Mouse (Mus musculus): ENCODE measurements around the gene Lin52. TPM values are rescaled to one million over a fixed set of nuclear protein-coding genes. Genes with fewer than 3 reads are reported as not detected.

Lin52 gene
- total RNA-seq, 2 experiments from 2014 or later, result 18.9 to 20.3 TPM

DNA sequence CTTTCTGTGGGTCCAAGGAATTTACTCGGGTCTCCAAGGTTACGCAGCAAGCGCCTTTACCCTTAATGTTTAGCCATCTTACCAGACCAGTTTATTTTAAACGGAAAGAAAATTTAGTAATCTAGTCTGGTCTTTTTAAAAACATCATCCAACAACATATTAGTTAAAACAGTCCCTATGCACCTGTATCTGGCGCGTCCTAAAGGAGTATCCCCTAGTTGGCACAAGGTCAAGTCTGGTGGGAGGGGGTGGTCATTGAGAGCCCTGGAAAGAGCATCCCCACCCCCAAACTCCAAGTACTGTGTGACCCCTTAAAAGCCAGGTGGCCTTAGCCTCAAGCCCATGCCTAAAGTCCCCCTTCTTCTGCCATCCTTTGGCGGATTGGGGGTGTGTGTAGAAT, 121.9 kb downstream of the Lin52 start:
- DNase-seq (ENCODE audit: low spot score in 2 of 2), result no peak
- intact Hi-C loops (cut with DNase I), result no loop called here

- DNase-seq (ENCODE audit: low spot score in 2 of 2), result no peak
- intact Hi-C loops (cut with DNase I), result no loop called here
These were observed 126.7 kb downstream of the Lin52 start for GRCm38 (mm10) chr12:84577768-84578439.

DNA sequence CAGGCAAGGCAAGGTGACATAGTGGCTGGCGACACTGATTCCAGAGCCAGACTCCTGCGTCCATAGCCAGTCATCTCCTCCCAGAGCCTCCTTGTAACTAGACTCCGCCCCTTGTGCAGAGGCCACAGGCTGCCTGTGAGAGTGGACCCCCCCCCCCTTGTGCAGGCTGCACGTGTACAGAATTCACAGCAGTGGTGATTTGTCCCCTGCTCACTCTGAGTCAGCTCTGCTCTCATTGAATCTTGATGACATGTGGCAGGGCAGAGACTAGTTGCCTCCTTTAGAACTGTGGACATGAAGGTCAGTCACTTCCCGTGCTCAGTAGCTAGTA, 127.2 kb downstream of the Lin52 start:
- no peak for DNase-seq (ENCODE audit: low spot score in 2 of 2)
- intact Hi-C loops (cut with DNase I), result no loop called here

DNA sequence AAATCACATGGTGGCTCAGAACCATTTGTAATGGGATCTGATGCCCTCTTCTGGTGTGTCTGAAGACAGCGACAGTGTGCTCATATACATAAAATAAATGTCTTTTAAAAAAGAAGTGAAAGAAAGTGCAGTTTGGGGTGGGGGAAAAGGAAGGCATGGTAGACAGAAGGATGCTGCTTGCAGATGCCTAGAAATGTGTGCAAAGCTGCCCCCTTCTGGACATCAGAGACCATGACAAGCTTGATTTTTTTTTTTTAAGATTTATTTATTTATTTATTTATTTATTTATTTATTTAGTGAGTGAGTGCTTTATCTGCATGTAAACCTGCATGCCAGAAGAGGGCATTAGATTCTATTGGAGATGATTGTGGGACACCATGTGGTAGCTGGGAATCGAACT, 130.1 kb downstream of the Lin52 start:
- no peak for DNase-seq (ENCODE audit: low spot score in 2 of 2)
- intact Hi-C loops (cut with DNase I), result no loop called here

- intact Hi-C loops (cut with DNase I), result loop anchor here (1.0 kb wide), 1 partner anchor 122 kb away; no protein-coding TSS in a partner anchor
- DNase-seq (ENCODE audit: low spot score in 2 of 2), result peak; percentile 96 to 98
These were observed 138.9 kb downstream of the Lin52 start for GRCm38 (mm10) chr12:84589825-84590761.

Other genes with a start within 250 kb of the Lin52 start
- gene Elmsan1, start 232.5 kb upstream of the Lin52 start, total RNA-seq (2021), result 10 to 100 TPM; 12.6 to 18.6 TPM
- gene Ptgr2, start 166.2 kb upstream of the Lin52 start, total RNA-seq (2021), result 10 to 100 TPM; 32.3 to 35.2 TPM
- gene Zfp410, start 134.6 kb upstream of the Lin52 start, total RNA-seq (2021), result 10 to 100 TPM; 35.4 to 35.8 TPM
- 10 to 100 TPM; 22.7 to 23.8 TPM for gene Coq6, start 89.8 kb upstream of the Lin52 start, total RNA-seq (2021)
- 10 to 100 TPM; 11.8 to 12.4 TPM for gene Fam161b, start 89.6 kb upstream of the Lin52 start, total RNA-seq (2021)
- 10 to 100 TPM; 21.6 to 23.6 TPM for gene Entpd5, start 42.4 kb upstream of the Lin52 start, total RNA-seq (2021)
- gene Bbof1, start 42.4 kb upstream of the Lin52 start, total RNA-seq (2021), result 1 to 10 TPM; 6.8 to 8.3 TPM
- gene Rnf113a2, start 34.2 kb upstream of the Lin52 start, total RNA-seq (2021), result 10 to 100 TPM; 10.8 to 13.7 TPM
- gene Aldh6a1, start 418 bp upstream of the Lin52 start, total RNA-seq (2021), result 10 to 100 TPM; 35.3 to 39.5 TPM
- under 1 TPM; 0.17 to 0.24 TPM for gene Vsx2, start 118.3 kb downstream of the Lin52 start, total RNA-seq (2021)
- gene Abcd4, start 166.0 kb downstream of the Lin52 start, total RNA-seq (2021), result 10 to 100 TPM; 10.4 to 11.9 TPM
- gene Vrtn, start 189.6 kb downstream of the Lin52 start, total RNA-seq (2021), result not detected
- 10 to 100 TPM; 12.4 to 17.5 TPM for gene Syndig1l, start 247.4 kb downstream of the Lin52 start, total RNA-seq (2021)

Measured in left cerebral cortex, postnatal 14 days (tissue).